Mouse (Mus musculus) testis, adult 2 months (tissue): Measurements from ENCODE around the gene Grin2a.

Experiments
- CTCF ChIP-seq: fragments of 200-500 bp; IDR thresholded peaks from 2 replicates; pipeline ENCODE4 v1.5.1; 2012; ENCODE audit warnings: low read depth, mild to moderate bottlenecking, inconsistent platforms, low read length, moderate library complexity; ENCODE audit not compliant: control insufficient read depth, insufficient read depth, insufficient replicate concordance
- POLR2A ChIP-seq: fragments of 200-500 bp; IDR thresholded peaks from 2 replicates; pipeline ENCODE4 v1.6.1; 2012; ENCODE audit warnings: low read depth, mild to moderate bottlenecking, inconsistent platforms, low read length, moderate library complexity; ENCODE audit not compliant: control insufficient read depth

DNA sequence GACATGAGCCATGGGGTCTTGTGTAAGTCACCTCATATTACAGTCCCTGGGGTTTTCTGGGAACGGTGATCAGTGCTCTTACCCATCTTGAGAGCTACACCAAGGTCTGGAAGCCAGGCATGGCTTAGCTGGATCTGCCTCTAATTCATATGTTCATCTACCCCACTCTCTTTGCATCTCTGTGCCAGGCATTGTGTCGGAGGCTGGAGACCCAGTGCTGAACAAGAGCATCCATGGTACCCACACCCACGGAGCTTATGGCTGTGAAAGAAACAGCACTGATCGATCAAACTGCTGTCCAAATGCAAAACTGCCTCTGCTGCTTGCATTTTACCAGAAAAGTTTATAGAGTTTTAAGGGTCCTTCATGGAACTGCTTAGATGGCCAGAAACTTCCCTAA is 209.5 kb downstream of the Grin2a start:
- no peak for TF ChIP-seq POLR2A
- TF ChIP-seq CTCF, result no peak
